Mouse (Mus musculus) limb, embryonic 14.5 days (tissue): ENCODE data around the gene Ccdc155. TPM values are rescaled to one million over a fixed set of nuclear protein-coding genes. Genes with fewer than 3 reads are reported as not detected.
A peak's percentile ranks its signal among the peaks of the same experiment; 100 is the strongest.

Experiments
- ATAC-seq: fragments of 200-750 bp; cut with Nextera tagmentation; 2 replicates; pipeline ENCODE4 v1.8.0; 2017; ENCODE audit warnings: low read depth, moderate number of reproducible peaks, moderate TSS enrichment; ENCODE audit not compliant: low FRiP score
- DNase-seq: peaks from one replicate; pipeline ENCODE4 v3.0.0-alpha.2; 2015; ENCODE audit warnings: low spot score
- H3K27ac ChIP-seq: fragments of 300-500 bp; sonication (generic); replicated peaks from 2 replicates; pipeline ENCODE4 v1.5.1; 2014; ENCODE audit warnings: low read depth, mild to moderate bottlenecking, low read length, moderate library complexity, mixed read lengths
- H3K27me3 ChIP-seq: fragments of 300-500 bp; sonication (generic); 2 replicates; pipeline ENCODE4 v1.6.1; 2014; ENCODE audit warnings: low read length, mixed read lengths; ENCODE audit not compliant: control insufficient read depth, insufficient read depth
- H3K36me3 ChIP-seq: fragments of 300-500 bp; sonication (generic); 2 replicates; pipeline ENCODE4 v1.6.1; 2014; ENCODE audit warnings: mild to moderate bottlenecking, low read length, moderate library complexity, mixed read lengths; ENCODE audit not compliant: control insufficient read depth, insufficient read depth
- H3K4me1 ChIP-seq: fragments of 300-500 bp; sonication (generic); 2 replicates; pipeline ENCODE4 v1.6.1; 2014; ENCODE audit warnings: antibody characterized with exemption, low read length, mixed read lengths; ENCODE audit not compliant: control insufficient read depth, insufficient read depth
- H3K4me2 ChIP-seq: fragments of 300-500 bp; sonication (generic); replicated peaks from 2 replicates; pipeline ENCODE4 v1.6.1; 2014; ENCODE audit warnings: low read depth, mild to moderate bottlenecking, low read length, moderate library complexity; ENCODE audit not compliant: severe bottlenecking
- H3K4me3 ChIP-seq: fragments of 300-500 bp; sonication (generic); replicated peaks from 2 replicates; pipeline ENCODE4 v1.5.1; 2014; ENCODE audit warnings: low read length
- H3K9ac ChIP-seq: fragments of 300-500 bp; sonication (generic); 2 replicates; pipeline ENCODE4 v1.6.1; 2014; ENCODE audit warnings: mild to moderate bottlenecking, low read depth, low read length, moderate library complexity; ENCODE audit not compliant: severe bottlenecking
- H3K9me3 ChIP-seq: fragments of 300-500 bp; sonication (generic); 2 replicates; pipeline ENCODE4 v1.6.1; 2016; ENCODE audit warnings: low read length; ENCODE audit not compliant: control insufficient read depth
- POLR2A ChIP-seq: fragments of 200-500 bp; IDR thresholded peaks from 2 replicates; pipeline ENCODE4 v1.8.0; 2012; ENCODE audit warnings: inconsistent platforms, mild to moderate bottlenecking, moderate library complexity, borderline replicate concordance; ENCODE audit not compliant: insufficient read depth, insufficient read length; ENCODE audit errors: extremely low read depth
- WGBS: fragments of 180-500 bp; shearing (Covaris S2); extraction: QIAGEN DNeasy Blood & Tissue Kit; methylation state at CpG from one replicate; pipeline ENCODE4 v1.1.7; 2014; 5-methylcytosine and 5-hydroxymethylcytosine counted together
- polyA plus RNA-seq, 2 experiments: library from polyadenylated mRNA; depleted of rRNA in 1 of 2; stranded (reverse) in 1 of 2; unstranded in 1 of 2; fragments of >200 nt; fragmentation: Nextera tagmentation in 1 of 2; extraction: Ambion mirVana in 1 of 2; gene quantifications; 2 replicates each; pipeline versions ENCODE4 v1.2.1 to v1.2.3; 2012 to 2014

The Ccdc155 gene
- polyA plus RNA-seq, 2 experiments, result 1.2 to 1.4 TPM

GRCm38 (mm10) chr7:45212356-45212755 is 7.7 kb upstream of the Ccdc155 start:
- H3K27me3 ChIP-seq, result peaks cover 13% of the 10 kb centered on the region
- no peak overlapping the region for H3K4me3 ChIP-seq
- H3K9me3 ChIP-seq, result no peaks in the 10 kb centered on the region
- ATAC-seq, result no peak
- H3K27ac ChIP-seq, result no peak overlapping the region
- 71% methylated on average over 7 of the region's 7 CpGs for WGBS
- H3K4me2 ChIP-seq, result no peak overlapping the region
- no peak for TF ChIP-seq POLR2A
- peaks cover 16% of the 10 kb centered on the region; the same call in 1 of the 2 replicates for H3K4me1 ChIP-seq
- DNase-seq, result no peak
- no peaks in the 10 kb centered on the region for H3K36me3 ChIP-seq
- H3K9ac ChIP-seq, result no peak overlapping the region

DNA sequence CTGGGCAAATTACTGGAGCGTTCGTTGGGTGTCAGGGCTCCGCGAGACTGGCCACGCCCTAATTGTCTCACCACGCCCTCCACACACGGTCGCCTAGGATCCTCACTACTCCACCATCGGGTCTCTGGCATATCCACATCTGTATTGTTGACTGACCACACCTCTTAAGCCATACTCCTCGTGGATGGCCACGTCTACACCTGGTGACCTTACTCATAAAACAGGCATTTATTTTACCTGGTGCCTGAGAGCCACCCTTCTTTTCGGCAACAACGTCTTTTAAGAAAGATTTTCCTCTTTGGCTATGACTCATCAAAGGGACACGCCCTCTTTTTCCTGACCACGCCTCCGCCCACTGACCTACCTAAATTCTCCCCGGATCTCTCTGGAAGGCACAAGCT is 7.2 kb upstream of the Ccdc155 start, which contains the start of gene Dkkl1:
TSS of gene Dkkl1 (minus strand) at position 297 of the 401 bp plus-strand sequence.
- peaks cover 13% of the 10 kb centered on the region for H3K27me3 ChIP-seq
- peaks cover 11% of the 10 kb centered on the region; the same call in 1 of the 2 replicates for H3K4me1 ChIP-seq
- ATAC-seq, result no peak
- no peaks in the 10 kb centered on the region for H3K9me3 ChIP-seq
- DNase-seq, result no peak
- 0 out of 2 replicates have a peak within 1 kb of the TSS, but pooled peaks have one; percentile 8 for H3K4me3 ChIP-seq
- peak within 1 kb of the TSS; percentile 34 for H3K4me2 ChIP-seq
- TF ChIP-seq POLR2A, result no peak
- H3K27ac ChIP-seq, result no peak within 1 kb of the TSS
- WGBS, result 4% methylated on average over 17 of the region's 17 CpGs
- no peaks in the 10 kb centered on the region for H3K36me3 ChIP-seq
- no peak within 1 kb of the TSS for H3K9ac ChIP-seq

- ATAC-seq (no peak), DNase-seq (no peak)
- H3K4me3 ChIP-seq, result no peak overlapping the region
- H3K36me3 ChIP-seq, result no peaks in the 10 kb centered on the region
- H3K27me3 ChIP-seq, result peaks cover 13% of the 10 kb centered on the region
- H3K9me3 ChIP-seq, result no peaks in the 10 kb centered on the region
- H3K27ac ChIP-seq, result no peak overlapping the region
- no peak overlapping the region for H3K4me2 ChIP-seq
- 0 out of 2 replicates have a peak, but pooled peaks cover 9% of the 10 kb centered on the region for H3K4me1 ChIP-seq
- TF ChIP-seq POLR2A, result no peak
- 66% methylated on average over 10 of the region's 10 CpGs for WGBS
- no peak overlapping the region for H3K9ac ChIP-seq
These were observed 6.4 kb upstream of the Ccdc155 start for GRCm38 (mm10) chr7:45211070-45211469.

GRCm38 (mm10) chr7:45208260-45208659 is 3.6 kb upstream of the Ccdc155 start:
- Histone ChIP-seq H3K4me1 (0 out of 2 replicates have a peak, but pooled peaks cover 7% of the 10 kb centered on the region), H3K27ac (no peak overlapping the region), H3K9ac (no peak overlapping the region), H3K36me3 (no peaks in the 10 kb centered on the region), H3K9me3 (no peaks in the 10 kb centered on the region), H3K4me2 (no peak overlapping the region), H3K4me3 (no peak overlapping the region), H3K27me3 (peaks cover 13% of the 10 kb centered on the region)
- no peak for DNase-seq
- WGBS, result 76% methylated on average over 6 of the region's 6 CpGs
- ATAC-seq, result no peak
- no peak for TF ChIP-seq POLR2A

- H3K9ac ChIP-seq, result no peak overlapping the region
- H3K4me2 ChIP-seq, result no peak overlapping the region
- no peaks in the 10 kb centered on the region for H3K27me3 ChIP-seq
- 40% methylated on average over 10 of the region's 10 CpGs for WGBS
- H3K9me3 ChIP-seq, result no peaks in the 10 kb centered on the region
- DNase-seq (no peak), ATAC-seq (no peak)
- no peaks in the 10 kb centered on the region for H3K36me3 ChIP-seq
- no peak for TF ChIP-seq POLR2A
- H3K4me1 ChIP-seq, result no peaks in the 10 kb centered on the region
- H3K4me3 ChIP-seq, result no peak overlapping the region
- H3K27ac ChIP-seq, result no peak overlapping the region
These were observed 2.0 kb downstream of the Ccdc155 start for GRCm38 (mm10) chr7:45202654-45203053.

- Histone ChIP-seq H3K27ac (no peak overlapping the region), H3K9me3 (no peaks in the 10 kb centered on the region), H3K36me3 (no peaks in the 10 kb centered on the region), H3K4me1 (no peaks in the 10 kb centered on the region), H3K9ac (no peak overlapping the region), H3K4me2 (no peak overlapping the region), H3K27me3 (no peaks in the 10 kb centered on the region), H3K4me3 (no peak overlapping the region)
- no peak for ATAC-seq
- WGBS, result 81% methylated on average over 11 of the region's 11 CpGs
- TF ChIP-seq POLR2A, result no peak
- no peak for DNase-seq
These were observed 5.7 kb downstream of the Ccdc155 start for GRCm38 (mm10) chr7:45198961-45199360.
